Mouse (Mus musculus) adrenal gland, adult 8-10 months (tissue): ENCODE measurements around the gene Cpsf4l. TPM values are rescaled to one million over a fixed set of nuclear protein-coding genes. Genes with fewer than 3 reads are reported as not detected.

ENCODE experiments used
- DNase-seq: peaks from one replicate; pipeline ENCODE4 v3.0.0; 2022
- total RNA-seq, 4 experiments: library from RNA; stranded (reverse); gene quantifications; 2 replicates each; pipeline ENCODE4 v1.2.4; 2022

The Cpsf4l gene
- under 1 TPM; 0.43 to 1.00 (median 0.75) TPM for total RNA-seq

- no peak for DNase-seq
Measured at GRCm38 (mm10) chr11:113709731-113710256, at the start of gene Cpsf4l. Gene Cpsf4l, minus strand, starts transcription at chr11:113710017.

- DNase-seq = no peak
Measured at GRCm38 (mm10) chr11:113758851-113759250, 49.0 kb upstream of the Cpsf4l start.

DNA sequence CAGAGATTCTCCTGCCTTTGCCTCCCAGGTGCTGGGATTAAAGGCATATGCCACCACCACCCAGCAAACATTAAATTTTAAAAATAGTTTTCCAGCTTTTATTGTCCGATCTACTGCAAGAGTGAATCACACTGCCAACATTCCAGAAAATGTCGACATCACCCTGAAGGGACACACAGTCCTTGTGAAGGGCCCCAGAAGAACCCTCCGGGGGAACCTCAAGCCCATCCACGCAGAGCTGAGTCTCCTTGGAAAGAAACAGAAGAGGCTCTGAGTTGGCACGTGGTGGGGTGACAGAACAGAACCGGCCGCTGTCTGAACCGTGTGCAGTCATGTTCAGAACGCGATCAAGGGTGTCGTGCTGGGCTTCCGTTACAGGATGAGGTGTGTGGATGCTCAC is 46.8 kb upstream of the Cpsf4l start:
- DNase-seq = no peak

DNA sequence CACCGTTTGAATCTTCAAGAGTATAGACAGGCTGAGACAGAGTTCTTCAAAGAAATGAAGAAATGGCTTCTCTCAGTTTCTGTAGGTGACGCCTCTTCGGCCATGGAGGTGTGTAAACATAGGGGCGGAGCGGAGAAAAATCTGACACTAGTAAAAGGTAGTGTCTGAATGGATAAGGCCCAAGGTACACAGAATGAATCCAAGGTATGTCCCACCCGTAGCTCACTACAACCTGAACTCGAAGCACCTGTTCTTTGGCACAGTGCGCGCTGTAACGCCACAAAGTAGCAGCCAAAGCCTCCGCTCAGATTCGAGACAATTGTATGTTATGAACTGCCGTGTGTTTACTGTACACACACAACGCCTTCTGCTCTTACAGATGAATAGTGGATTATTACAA is 46.1 kb upstream of the Cpsf4l start:
- DNase-seq = no peak

GRCm38 (mm10) chr11:113754845-113755244 is 45.0 kb upstream of the Cpsf4l start:
- DNase-seq = no peak

DNA sequence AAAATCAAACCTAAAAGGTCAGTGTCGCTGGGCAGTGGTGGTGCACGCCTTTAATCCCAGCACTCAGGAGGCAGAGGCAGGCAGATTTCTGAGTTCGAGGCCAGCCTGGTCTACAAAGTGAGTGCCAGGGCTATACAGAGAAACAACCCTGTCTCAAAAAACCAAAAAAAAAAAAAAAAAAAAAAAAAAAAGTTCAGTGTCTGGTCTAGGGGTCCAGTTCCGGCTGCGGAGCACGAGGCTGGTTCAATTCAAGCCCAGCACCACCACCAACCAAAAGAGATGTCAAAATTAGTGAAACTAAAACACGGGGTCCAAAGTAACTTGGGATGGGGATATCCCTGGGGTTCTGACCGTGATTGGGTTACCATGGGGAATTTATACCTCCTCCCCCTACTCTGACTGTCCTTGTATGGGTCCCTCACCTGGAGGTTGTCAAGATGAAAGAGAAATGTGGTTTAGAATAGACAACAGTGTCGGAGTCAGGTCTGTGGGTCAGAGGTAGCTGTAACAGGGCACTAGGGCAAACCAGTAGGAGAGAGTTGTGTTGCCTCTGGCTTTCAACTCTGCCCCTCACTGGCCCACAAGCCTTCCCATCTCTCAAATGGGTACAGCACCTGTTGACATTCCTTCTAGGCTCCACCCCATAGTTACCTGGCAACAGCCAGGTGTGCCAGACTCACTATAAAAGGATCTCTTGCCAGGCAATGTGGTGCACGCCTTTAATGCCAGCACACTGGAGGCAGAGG is 43.0 kb upstream of the Cpsf4l start:
- DNase-seq = no peak

DNA sequence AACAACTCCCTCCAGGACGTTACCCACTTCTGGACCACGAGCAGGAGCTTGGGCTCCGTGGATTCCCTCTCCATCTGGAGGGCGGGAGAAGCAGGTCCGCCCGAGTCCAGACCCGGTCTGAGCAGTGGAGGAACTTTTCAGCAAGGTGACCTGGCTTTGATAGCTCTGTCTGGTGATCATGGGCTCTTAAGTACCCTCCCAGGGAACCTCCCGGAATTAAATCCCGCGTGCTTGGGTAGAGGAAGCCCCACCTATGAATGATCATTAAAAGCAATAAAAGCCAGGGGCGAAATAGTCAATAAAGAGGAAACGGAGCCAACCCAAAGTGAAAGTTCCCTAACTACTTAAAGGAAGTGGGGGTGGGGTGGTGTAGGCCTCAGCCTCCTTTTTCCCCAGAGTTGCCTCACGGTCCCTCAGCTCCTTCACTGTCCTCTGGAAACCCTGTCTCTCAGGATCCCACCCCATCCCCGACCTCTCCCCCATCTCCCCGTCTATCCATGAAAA is 42.4 kb upstream of the Cpsf4l start:
- no peak for DNase-seq

DNA sequence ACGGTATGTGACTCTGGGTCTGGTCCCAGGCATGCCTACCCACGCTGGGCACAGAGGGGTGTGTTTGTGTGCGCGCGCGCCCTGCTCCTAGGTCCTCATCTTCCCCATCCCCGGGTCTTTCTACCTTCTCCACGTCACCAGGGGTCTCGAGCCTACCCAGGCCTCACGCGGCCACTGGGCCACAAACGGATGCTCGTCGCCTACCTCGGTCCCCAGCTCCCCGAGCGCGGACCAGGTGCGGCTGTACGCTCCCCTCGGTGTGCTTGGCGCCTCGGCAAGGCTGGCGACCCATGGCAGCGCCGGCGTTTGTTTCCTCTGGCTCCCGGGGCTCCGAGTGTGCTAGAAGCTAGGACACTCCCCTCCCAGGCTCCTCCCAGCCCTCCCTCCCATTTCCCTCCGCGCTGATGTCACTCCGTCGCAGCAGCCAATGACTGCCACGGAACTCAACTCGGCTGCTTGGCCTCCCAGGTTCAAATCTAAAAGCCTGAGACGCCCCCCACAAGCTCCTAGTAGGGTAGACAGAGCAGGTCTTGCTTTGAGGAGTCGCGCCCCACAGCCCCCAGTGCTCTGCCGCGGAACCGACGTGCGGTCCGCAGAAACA is 41.8 kb upstream of the Cpsf4l start, which contains the start of gene Cdc42ep4:
TSS of gene Cdc42ep4 (minus strand) at position 398 of the 601 bp plus-strand sequence.
- DNase-seq = peak; percentile 81

GRCm38 (mm10) chr11:113750571-113751483 is 41.0 kb upstream of the Cpsf4l start:
- peak; percentile 76 for DNase-seq

DNA sequence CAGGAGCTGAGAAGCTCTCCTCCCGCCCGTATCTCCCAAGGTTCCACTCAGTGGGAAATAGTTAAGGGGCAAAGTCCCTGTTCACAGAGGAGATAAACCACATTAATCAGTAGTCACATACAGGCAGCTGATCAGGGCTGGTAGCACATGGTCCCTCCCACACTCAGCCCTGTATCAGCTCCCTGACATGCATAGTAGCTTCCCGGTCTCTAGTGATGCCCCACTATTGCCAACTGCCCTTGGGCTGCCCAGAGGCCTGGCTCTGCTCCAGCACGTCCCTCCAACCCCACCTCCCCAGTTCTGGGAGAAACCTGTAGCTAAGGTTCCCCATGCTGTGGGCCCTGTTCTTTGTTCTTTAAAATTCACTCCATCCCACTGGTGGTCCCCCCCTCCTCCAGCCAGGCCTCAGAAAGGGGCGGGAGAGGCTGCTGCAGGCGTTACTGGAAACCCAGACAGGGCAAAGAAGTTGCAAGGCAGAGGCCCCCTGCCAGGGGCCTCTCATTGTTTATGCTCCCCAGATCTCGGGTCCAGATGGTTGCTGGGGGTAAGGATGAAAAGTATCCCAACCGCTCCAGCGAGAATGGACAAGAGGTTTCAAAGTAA is 40.0 kb upstream of the Cpsf4l start:
- no peak for DNase-seq

DNA sequence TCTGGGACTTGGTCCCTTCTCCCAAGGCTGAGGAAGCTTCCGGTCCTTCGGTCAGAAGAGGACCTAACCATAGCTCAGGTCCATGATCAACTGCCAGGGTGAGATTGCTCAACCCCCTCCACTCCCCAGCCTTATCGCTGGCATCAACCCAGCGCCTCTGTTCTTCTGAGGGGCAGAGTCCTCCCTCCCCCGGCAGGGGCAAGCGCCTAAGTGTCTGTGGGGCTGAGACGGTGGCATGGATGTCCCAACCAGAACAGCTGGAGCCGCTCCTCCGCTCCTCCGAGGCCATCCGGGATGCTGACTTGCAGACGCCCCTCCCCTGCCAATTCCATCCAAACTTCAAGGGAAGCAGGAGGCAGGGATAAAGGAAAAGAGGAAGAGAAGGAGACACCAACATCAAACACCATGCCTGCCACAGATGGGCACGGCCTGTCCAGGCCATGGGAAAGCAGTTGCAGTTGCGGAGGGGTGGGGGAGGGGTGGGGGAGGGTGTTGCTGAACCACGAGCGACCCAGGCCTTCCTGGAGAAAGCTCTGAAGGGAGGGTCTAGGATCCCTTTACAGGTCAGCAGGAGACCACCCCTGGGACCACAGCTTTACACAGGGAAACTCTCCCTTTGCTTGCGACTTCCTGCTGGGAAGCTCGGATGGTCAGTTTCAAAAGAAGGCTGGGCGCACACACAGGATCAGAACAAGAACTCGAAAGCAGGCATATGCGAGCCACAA is 39.1 kb upstream of the Cpsf4l start:
- DNase-seq = peak; percentile 72

GRCm38 (mm10) chr11:113747725-113748380 is 38.0 kb upstream of the Cpsf4l start:
- DNase-seq = no peak

- DNase-seq = no peak
Measured at GRCm38 (mm10) chr11:113747056-113747455, 37.2 kb upstream of the Cpsf4l start.

GRCm38 (mm10) chr11:113745961-113746360 is 36.1 kb upstream of the Cpsf4l start:
- no peak for DNase-seq

GRCm38 (mm10) chr11:113742998-113743397 is 33.2 kb upstream of the Cpsf4l start:
- DNase-seq = no peak

- no peak for DNase-seq
Measured at GRCm38 (mm10) chr11:113740100-113740499, 30.3 kb upstream of the Cpsf4l start.

GRCm38 (mm10) chr11:113739213-113739612 is 29.4 kb upstream of the Cpsf4l start:
- no peak for DNase-seq

- DNase-seq = no peak
Measured at GRCm38 (mm10) chr11:113737912-113738311, 28.1 kb upstream of the Cpsf4l start.

DNA sequence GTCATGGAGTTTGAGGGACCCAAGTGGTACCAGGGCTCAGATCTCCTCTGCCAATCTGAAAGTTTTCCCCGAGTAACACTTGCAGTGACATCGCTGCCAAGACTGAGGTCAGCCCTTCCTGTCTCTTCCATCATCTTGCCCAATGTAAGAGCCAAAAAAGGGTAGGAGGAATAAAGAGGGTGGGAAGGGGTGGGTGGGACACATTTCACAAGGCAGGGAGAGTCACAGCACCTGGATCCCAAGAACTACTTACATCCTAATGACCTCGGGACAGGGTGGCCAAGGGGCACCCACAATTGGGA is 27.7 kb upstream of the Cpsf4l start:
- no peak for DNase-seq

GRCm38 (mm10) chr11:113736848-113737552 is 27.2 kb upstream of the Cpsf4l start:
- DNase-seq = no peak
